Mouse (Mus musculus) G1E (cell line): ENCODE data around the gene Pde4dip.

Experiments
- CTCF ChIP-seq: IDR thresholded peaks from 2 replicates; pipeline ENCODE4 v1.5.1; 2012; ENCODE audit warnings: low read depth, low read length, inconsistent platforms, mixed read lengths
- GATA1 ChIP-seq: IDR thresholded peaks from 2 replicates; pipeline ENCODE4 v1.6.1; 2012; ENCODE audit warnings: borderline replicate concordance, low read length, inconsistent platforms, mixed read lengths
- POLR2AphosphoS5 ChIP-seq: IDR thresholded peaks from 2 replicates; pipeline ENCODE4 v1.6.1; 2012; ENCODE audit warnings: low read depth, low read length, inconsistent platforms; ENCODE audit not compliant: insufficient replicate concordance

GRCm38 (mm10) chr3:97824011-97824711 is 64.3 kb downstream of the Pde4dip start:
- TF ChIP-seq CTCF = no peak
- TF ChIP-seq POLR2AphosphoS5 = no peak
- no peak for TF ChIP-seq GATA1
